Mouse (Mus musculus): Measurements from ENCODE around the gene Cst13.
"Not testable (repeated sequence)": the region's sequence is repeated elsewhere in the genome, so short reads cannot be mapped to it uniquely, and the experiment has no call there.

Gene Cst13

GRCm38 (mm10) chr2:148819909-148820308, at the start of gene Cst13:
Gene Cst13, plus strand, starts transcription at chr2:148820081.
- no peak for DNase-seq (ENCODE audit: low spot score in 2 of 2)

- not testable (repeated sequence) for DNase-seq (ENCODE audit: low spot score in 2 of 2)
Measured at GRCm38 (mm10) chr2:148771397-148771796, 48.5 kb upstream of the Cst13 start, which contains the start of gene Cst11. Gene Cst11, minus strand, starts transcription at chr2:148771497.

- no peak for DNase-seq (ENCODE audit: low spot score in 2 of 2)
Measured at GRCm38 (mm10) chr2:148781709-148782108, 38.2 kb upstream of the Cst13 start, which contains the start of gene 8030411F24Rik. Gene 8030411F24Rik, plus strand, starts transcription at chr2:148782009.

GRCm38 (mm10) chr2:148789142-148789541, 30.7 kb upstream of the Cst13 start, which contains the start of gene Cst12:
Gene Cst12, plus strand, starts transcription at chr2:148789361.
- no peak for DNase-seq (ENCODE audit: low spot score in 2 of 2)

GRCm38 (mm10) chr2:148798485-148798884, 21.4 kb upstream of the Cst13 start, which contains the start of gene Cst8:
Gene Cst8, plus strand, starts transcription at chr2:148798785.
- DNase-seq (ENCODE audit: low spot score in 2 of 2), result no peak

- no peak for DNase-seq (ENCODE audit: low spot score in 2 of 2)
Measured at GRCm38 (mm10) chr2:148801491-148801921, 18.4 kb upstream of the Cst13 start.

- no peak for DNase-seq (ENCODE audit: low spot score in 2 of 2)
Measured at GRCm38 (mm10) chr2:148806696-148807095, 13.2 kb upstream of the Cst13 start.

GRCm38 (mm10) chr2:148825986-148826385, 6.1 kb downstream of the Cst13 start:
- DNase-seq (ENCODE audit: low spot score in 2 of 2), result no peak

GRCm38 (mm10) chr2:148834912-148835311, 15.0 kb downstream of the Cst13 start, which contains the start of gene Cst9:
Gene Cst9, plus strand, starts transcription at chr2:148835147.
- no peak for DNase-seq (ENCODE audit: low spot score in 2 of 2)

GRCm38 (mm10) chr2:148838075-148838777, 18.3 kb downstream of the Cst13 start:
- no peak for DNase-seq (ENCODE audit: low spot score in 2 of 2)

- no peak for DNase-seq (ENCODE audit: low spot score in 2 of 2)
Measured at GRCm38 (mm10) chr2:148839224-148839623, 19.3 kb downstream of the Cst13 start.

GRCm38 (mm10) chr2:148851116-148851906, 31.4 kb downstream of the Cst13 start:
- peak; percentile 1 to 63 for DNase-seq (ENCODE audit: low spot score in 2 of 2)

- no peak for DNase-seq (ENCODE audit: low spot score in 2 of 2)
Measured at GRCm38 (mm10) chr2:148856630-148857400, 36.9 kb downstream of the Cst13 start.

GRCm38 (mm10) chr2:148857506-148857905, 37.6 kb downstream of the Cst13 start:
- no peak for DNase-seq (ENCODE audit: low spot score in 2 of 2)

- no peak for DNase-seq (ENCODE audit: low spot score in 2 of 2)
Measured at GRCm38 (mm10) chr2:148860993-148861392, 41.1 kb downstream of the Cst13 start.

GRCm38 (mm10) chr2:148861693-148862092, 41.8 kb downstream of the Cst13 start:
- no peak for DNase-seq (ENCODE audit: low spot score in 2 of 2)

- no peak for DNase-seq (ENCODE audit: low spot score in 2 of 2)
Measured at GRCm38 (mm10) chr2:148864966-148865365, 45.1 kb downstream of the Cst13 start, which contains the start of gene 9230104L09Rik. Gene 9230104L09Rik, minus strand, starts transcription at chr2:148865038.

GRCm38 (mm10) chr2:148868959-148869358, 49.1 kb downstream of the Cst13 start:
- DNase-seq (ENCODE audit: low spot score in 2 of 2), result no peak

GRCm38 (mm10) chr2:148870526-148870925, 50.6 kb downstream of the Cst13 start:
- DNase-seq (ENCODE audit: low spot score in 2 of 2), result no peak

- DNase-seq (ENCODE audit: low spot score in 2 of 2), result no peak
Measured at GRCm38 (mm10) chr2:148872860-148873259, 53.0 kb downstream of the Cst13 start.

- DNase-seq (ENCODE audit: low spot score in 2 of 2), result no peak
Measured at GRCm38 (mm10) chr2:148874224-148874616, 54.3 kb downstream of the Cst13 start.

Measured in natural killer cell, adult 2 months (primary cell).